Mouse (Mus musculus) MEL (cell line): Measurements from ENCODE around the gene Ttbk2. TPM values are rescaled to one million over a fixed set of nuclear protein-coding genes. Genes with fewer than 3 reads are reported as not detected.

Experiments
- DNase-seq: peaks from one replicate; pipeline ENCODE4 v3.0.0; 2011; ENCODE audit warnings: low read depth, low spot score
- H3K27ac ChIP-seq: 2 replicates; pipeline ENCODE4 v1.5.1; 2012; ENCODE audit warnings: low read depth, mild to moderate bottlenecking, control low read depth, low read length, moderate library complexity; ENCODE audit not compliant: control insufficient read depth
- H3K27me3 ChIP-seq, 2 experiments: fragments of 150-350 bp in 1 of 2; sonication (generic) in 1 of 2; 2 replicates each; pipeline ENCODE4 v1.6.1; 2012; ENCODE audit warnings: low read length in 2 of 2, mild to moderate bottlenecking in 2 of 2, improper control_type of control experiment in 1 of 2, moderate library complexity in 1 of 2; ENCODE audit not compliant: insufficient read depth in 2 of 2, control insufficient read depth in 1 of 2
- H3K36me3 ChIP-seq, 2 experiments: 2 replicates each; pipeline ENCODE4 v1.6.1; 2012 to 2014; ENCODE audit warnings: low read length in 2 of 2, improper control_type of control experiment in 1 of 2, inconsistent platforms in 1 of 2, mild to moderate bottlenecking in 1 of 2; ENCODE audit not compliant: insufficient read depth in 2 of 2, control insufficient read depth in 1 of 2
- H3K4me1 ChIP-seq, 2 experiments: fragments of 150-350 bp in 1 of 2; sonication (generic) in 1 of 2; 2 replicates each; pipeline ENCODE4 v1.6.1; 2012; ENCODE audit warnings: low read length in 2 of 2, improper control_type of control experiment in 1 of 2, mild to moderate bottlenecking in 1 of 2; ENCODE audit not compliant: insufficient read depth in 2 of 2, control insufficient read depth in 1 of 2
- H3K4me3 ChIP-seq, 2 experiments: fragments of 150-350 bp in 1 of 2; sonication (generic) in 1 of 2; 2 replicates each; pipeline ENCODE4 v1.5.1; 2012; ENCODE audit warnings: low read depth in 2 of 2, low read length in 2 of 2, mild to moderate bottlenecking in 2 of 2, moderate library complexity in 2 of 2, control low read depth in 1 of 2, improper control_type of control experiment in 1 of 2; ENCODE audit not compliant: control insufficient read depth in 1 of 2, insufficient read depth in 1 of 2
- H3K79me2 ChIP-seq: 2 replicates; pipeline ENCODE4 v1.6.1; 2012; ENCODE audit warnings: mild to moderate bottlenecking, low read length, moderate library complexity; ENCODE audit not compliant: control insufficient read depth, poor library complexity, insufficient read depth
- H3K9ac ChIP-seq: 2 replicates; pipeline ENCODE4 v1.6.1; 2012; ENCODE audit warnings: low read depth, mild to moderate bottlenecking, control low read depth, low read length, moderate library complexity; ENCODE audit not compliant: control insufficient read depth, poor library complexity, severe bottlenecking
- H3K9me3 ChIP-seq: fragments of 150-350 bp; sonication (generic); replicated peaks from 2 replicates; pipeline ENCODE4 v1.6.1; 2012; ENCODE audit warnings: mild to moderate bottlenecking, low read length, improper control_type of control experiment, moderate library complexity; ENCODE audit not compliant: insufficient read depth
- BHLHE40 ChIP-seq: IDR thresholded peaks from 2 replicates; pipeline ENCODE4 v1.6.1; 2012; ENCODE audit warnings: low read depth, mild to moderate bottlenecking, inconsistent platforms, low read length, improper control_type of control experiment, borderline replicate concordance
- CHD2 ChIP-seq: IDR thresholded peaks from 2 replicates; pipeline ENCODE4 v1.6.1; 2011; ENCODE audit warnings: low read length, improper control_type of control experiment
- ELF1 ChIP-seq: IDR thresholded peaks from 2 replicates; pipeline ENCODE4 v1.6.1; 2014; ENCODE audit warnings: low read depth, mild to moderate bottlenecking, inconsistent platforms, low read length, improper control_type of control experiment, moderate library complexity
- EP300 ChIP-seq, 2 experiments: IDR thresholded peaks; 2 replicates each; pipeline ENCODE4 v1.6.1; 2011; ENCODE audit warnings: improper control_type of control experiment in 2 of 2, low read length in 2 of 2, low read depth in 1 of 2, mild to moderate bottlenecking in 1 of 2
- ETS1 ChIP-seq: IDR thresholded peaks from 2 replicates; pipeline ENCODE4 v1.6.1; 2012; ENCODE audit warnings: low read depth, mild to moderate bottlenecking, inconsistent platforms, low read length, improper control_type of control experiment, moderate library complexity
- HCFC1 ChIP-seq: IDR thresholded peaks from 2 replicates; pipeline ENCODE4 v1.6.1; 2012; ENCODE audit warnings: low read depth, mild to moderate bottlenecking, inconsistent platforms, low read length, improper control_type of control experiment, moderate library complexity
- KAT2A ChIP-seq: conservative IDR thresholded peaks from 2 replicates; pipeline ENCODE4 v1.6.1; 2012; ENCODE audit warnings: low read depth, low read length, improper control_type of control experiment, inconsistent platforms
- MAX ChIP-seq: IDR thresholded peaks from 2 replicates; pipeline ENCODE4 v1.6.1; 2011; ENCODE audit warnings: low read length, improper control_type of control experiment
- MYC ChIP-seq: IDR thresholded peaks from 2 replicates; pipeline ENCODE4 v1.6.1; 2011; ENCODE audit warnings: low read depth, mild to moderate bottlenecking, low read length, improper control_type of control experiment, moderate library complexity
- NELFE ChIP-seq: IDR thresholded peaks from 2 replicates; pipeline ENCODE4 v1.6.1; 2011; ENCODE audit warnings: low read depth, low read length, improper control_type of control experiment
- POLR2AphosphoS2 ChIP-seq: IDR thresholded peaks from 2 replicates; pipeline ENCODE4 v1.6.1; 2011; ENCODE audit warnings: low read length, improper control_type of control experiment
- RCOR1 ChIP-seq: IDR thresholded peaks from 2 replicates; pipeline ENCODE4 v1.6.1; 2012; ENCODE audit warnings: low read depth, mild to moderate bottlenecking, inconsistent platforms, low read length, improper control_type of control experiment
- TAL1 ChIP-seq: IDR thresholded peaks from 2 replicates; pipeline ENCODE4 v1.6.1; 2012; ENCODE audit warnings: mild to moderate bottlenecking, inconsistent platforms, low read length, moderate library complexity, mixed read lengths
- TBP ChIP-seq: IDR thresholded peaks from 2 replicates; pipeline ENCODE4 v1.8.0; 2011; ENCODE audit warnings: low read depth, low read length, improper control_type of control experiment
- USF1 ChIP-seq: IDR thresholded peaks from 2 replicates; pipeline ENCODE4 v1.6.1; 2014; ENCODE audit warnings: low read depth, mild to moderate bottlenecking, inconsistent platforms, low read length, improper control_type of control experiment, moderate library complexity
- ZKSCAN1 ChIP-seq: IDR thresholded peaks from 2 replicates; pipeline ENCODE4 v1.6.1; 2012; ENCODE audit warnings: low read depth, mild to moderate bottlenecking, inconsistent platforms, low read length, improper control_type of control experiment, moderate library complexity
- ZNF384 ChIP-seq: IDR thresholded peaks from 2 replicates; pipeline ENCODE4 v1.6.1; 2012; ENCODE audit warnings: low read depth, mild to moderate bottlenecking, inconsistent platforms, low read length, improper control_type of control experiment
- polyA plus RNA-seq, 2 experiments: library from polyadenylated mRNA; stranded (reverse) in 1 of 2; unstranded in 1 of 2; fragments of >175 nt in 1 of 2; fragments of >200 nt in 1 of 2; gene quantifications; 2 replicates each; pipeline versions ENCODE4 v1.2.1 to v1.2.4; 2012; ENCODE audit warnings: low replicate concordance in 2 of 2, low read depth in 1 of 2; ENCODE audit not compliant: insufficient read length in 2 of 2, insufficient read depth in 1 of 2, missing spikeins in 1 of 2
- total RNA-seq: library from RNA; depleted of rRNA; stranded (reverse); fragments of 300-350 nt; gene quantifications from 2 replicates; pipeline ENCODE4 v1.2.3, GENCODE M21; 2012

Ttbk2 gene
- total and polyA plus RNA-seq, 3 experiments, result 2.1 to 3.0 TPM; not detected in 1

GRCm38 (mm10) chr2:120873192-120873591, 22.8 kb upstream of the Ttbk2 start:
- no peak overlapping the region for H3K4me3 ChIP-seq
- TF ChIP-seq POLR2AphosphoS2 (no peak), NELFE (no peak), MAX (no peak), ETS1 (no peak), ELF1 (no peak), EP300 (IDR thresholded peaks at IDR 0.05; ENCODE audit: low read depth in 1 of 2, low read length in 2 of 2) (no peak), ZNF384 (no peak), MYC (no peak), RCOR1 (no peak), ZKSCAN1 (no peak), KAT2A (no peak), TBP (no peak), BHLHE40 (no peak), HCFC1 (no peak), USF1 (no peak), TAL1 (no peak), CHD2 (no peak)
- TF ChIP-seq, all 39 proteins: peak for 0
- no peaks in the 10 kb centered on the region for H3K27me3 ChIP-seq
- H3K36me3 ChIP-seq, result peaks cover 0 to 5% of the 10 kb centered on the region in 2 experiments; a peak in 2 of 4 replicates
- no peaks in the 10 kb centered on the region for H3K4me1 ChIP-seq
- H3K79me2 ChIP-seq, result no peaks in the 10 kb centered on the region
- H3K27ac ChIP-seq, result no peak overlapping the region
- DNase-seq, result no peak
- no peaks in the 10 kb centered on the region for H3K9me3 ChIP-seq
- H3K9ac ChIP-seq, result no peak overlapping the region

GRCm38 (mm10) chr2:120871447-120872336, 21.3 kb upstream of the Ttbk2 start:
- Histone ChIP-seq H3K9ac (no peak overlapping the region), H3K4me1 (no peaks in the 10 kb centered on the region), H3K36me3 (peaks cover 0 to 5% of the 10 kb centered on the region in 2 experiments; a peak in 2 of 4 replicates), H3K4me3 (no peak overlapping the region), H3K27me3 (no peaks in the 10 kb centered on the region), H3K9me3 (no peaks in the 10 kb centered on the region), H3K27ac (no peak overlapping the region), H3K79me2 (no peaks in the 10 kb centered on the region)
- TF ChIP-seq MAX (no peak), POLR2AphosphoS2 (no peak)
- DNase-seq, result no peak
